Mouse (Mus musculus): ENCODE measurements at regions not wholly inside any gene's neighbourhood (a gene's known extent, or its start where the extent isn't known, plus 50 kb on each side); places are given as distances from the start of the nearest gene placed in this dataset.

DNA sequence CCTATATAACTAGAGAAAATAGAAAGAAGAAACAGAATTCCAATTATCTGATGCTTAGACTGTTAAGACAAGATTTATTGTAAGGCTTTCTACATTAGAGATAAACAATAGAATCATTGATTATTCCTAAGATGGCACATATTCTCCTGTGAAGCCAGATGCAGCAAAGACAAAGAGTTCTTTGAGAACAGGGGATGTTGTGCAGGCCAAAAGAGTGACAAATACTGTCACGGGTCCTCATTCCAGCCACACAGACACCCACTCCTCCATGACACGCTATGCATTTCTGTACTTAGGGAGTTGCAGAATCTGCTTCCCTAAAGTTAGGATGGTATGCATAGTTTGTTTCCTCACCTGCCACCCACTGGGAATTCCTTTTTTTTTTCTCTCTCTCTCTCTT, 245.2 kb downstream of the Sv2b start:
- DNase-seq: no peak

DNA sequence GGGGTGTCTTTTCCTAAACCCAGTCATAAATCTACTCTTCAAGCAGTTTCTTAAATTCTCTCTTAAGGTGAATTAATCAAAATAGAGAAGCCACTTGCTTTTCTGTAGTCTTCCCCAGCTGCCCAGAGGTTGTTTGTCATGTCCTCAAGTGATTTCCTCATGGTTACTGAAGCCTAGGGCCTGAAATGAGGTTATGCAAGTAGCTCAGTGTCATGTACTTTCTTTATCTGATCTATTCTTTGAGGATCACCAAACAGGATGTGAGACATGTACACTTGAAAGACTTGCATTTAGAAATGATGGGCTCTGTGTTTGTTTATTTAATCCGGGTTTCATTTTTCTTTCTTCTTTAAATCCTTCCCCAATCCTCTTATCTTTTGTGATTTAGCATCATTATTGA, 258.8 kb downstream of the Sv2b start:
- DNase-seq: no peak

DNA sequence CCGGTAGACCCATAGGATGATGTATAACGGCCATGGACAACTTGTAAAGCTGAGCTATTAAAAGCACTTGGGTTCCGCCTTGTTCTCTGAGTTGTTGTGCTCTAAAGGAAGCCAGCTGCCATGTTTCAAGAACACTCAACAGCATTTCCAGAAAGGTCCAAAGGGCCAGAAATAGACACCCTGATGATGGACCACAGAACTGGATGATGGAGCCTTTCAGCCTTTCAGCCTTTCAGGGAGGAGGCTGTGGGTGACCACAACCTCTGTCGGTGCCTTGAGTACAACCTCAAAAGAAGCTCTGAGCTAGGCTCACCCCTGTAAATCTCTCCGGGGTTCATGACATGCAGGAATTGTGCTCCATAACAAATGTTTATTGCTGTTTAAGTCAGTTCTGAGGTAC, 259.3 kb downstream of the Sv2b start:
- DNase-seq: no peak

DNA sequence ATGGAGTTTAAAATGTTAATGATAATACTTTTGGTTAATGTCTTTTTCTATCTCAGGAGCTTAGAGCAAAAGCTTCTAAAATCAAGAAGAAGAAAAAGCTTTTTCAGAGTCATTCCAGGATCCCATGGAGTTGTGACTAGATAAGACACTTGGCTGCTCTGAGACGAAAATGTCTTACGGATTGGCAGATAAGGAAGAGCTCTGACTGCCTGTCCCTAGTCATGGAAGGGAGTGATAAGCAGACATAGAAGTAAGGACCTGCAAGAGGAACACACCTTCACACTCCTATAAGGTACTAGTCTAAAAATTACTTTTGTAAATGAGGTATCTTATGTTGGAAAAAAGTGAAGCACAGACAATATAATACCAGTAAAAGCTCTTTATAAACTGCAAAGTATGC, 260.2 kb downstream of the Sv2b start:
- no peak for DNase-seq

DNA sequence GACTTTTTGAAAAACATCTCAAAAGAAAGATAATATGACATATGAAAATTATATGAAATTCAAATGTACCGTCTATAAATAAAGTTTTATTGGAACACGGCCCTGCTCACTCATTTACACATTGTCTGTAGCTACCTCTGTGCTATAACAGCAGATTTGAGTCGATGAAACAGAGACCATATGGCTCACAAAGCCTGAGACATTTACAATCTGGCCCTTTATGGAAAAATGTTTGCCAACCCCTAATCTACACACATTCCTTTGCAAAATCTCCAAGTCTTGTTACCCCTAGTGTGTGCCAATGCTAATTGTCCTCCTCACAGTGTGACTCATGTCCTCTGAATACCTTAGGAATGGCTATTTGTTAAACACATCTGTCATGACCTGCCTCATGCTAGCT, 261.2 kb downstream of the Sv2b start:
- no peak for DNase-seq

DNA sequence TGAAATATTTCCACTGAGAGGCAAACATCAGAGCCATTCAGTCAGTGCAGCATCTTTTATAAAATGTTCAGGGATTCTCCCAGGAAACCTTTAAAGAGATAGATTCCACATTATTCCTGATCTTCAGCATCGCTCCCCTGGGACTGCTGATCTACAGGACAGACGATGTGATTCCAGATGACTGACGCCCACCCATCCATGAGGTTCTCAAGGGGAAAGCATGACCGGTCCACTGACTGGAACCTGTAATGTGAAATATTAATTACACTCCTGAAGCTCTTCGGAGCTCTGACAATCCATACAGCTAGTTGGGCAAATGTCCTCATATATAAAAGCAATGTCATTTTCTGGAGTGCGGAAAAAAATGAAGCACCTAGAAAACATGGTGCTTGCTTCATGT, 268.2 kb downstream of the Sv2b start:
- no peak for DNase-seq

DNA sequence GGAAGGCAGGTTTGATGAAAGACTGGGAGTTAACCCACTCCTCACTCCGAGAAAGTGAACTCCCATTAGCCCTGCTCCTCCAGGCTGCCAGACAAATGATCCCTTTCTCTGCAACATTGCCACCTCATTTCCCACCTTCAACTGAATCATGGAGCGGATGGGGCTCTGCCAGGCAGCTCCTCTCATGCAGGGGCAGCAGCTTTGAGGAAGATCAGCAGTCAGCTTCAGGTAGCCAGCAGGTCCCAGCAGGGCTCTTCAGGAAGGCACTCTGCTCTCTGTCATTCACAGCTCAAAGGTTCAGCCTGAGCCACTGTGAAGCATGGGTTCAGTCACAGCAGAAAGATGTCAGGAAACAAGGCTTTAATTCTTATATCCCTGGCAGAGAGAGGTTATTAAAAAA, 282.9 kb downstream of the Sv2b start:
- no peak for DNase-seq

DNA sequence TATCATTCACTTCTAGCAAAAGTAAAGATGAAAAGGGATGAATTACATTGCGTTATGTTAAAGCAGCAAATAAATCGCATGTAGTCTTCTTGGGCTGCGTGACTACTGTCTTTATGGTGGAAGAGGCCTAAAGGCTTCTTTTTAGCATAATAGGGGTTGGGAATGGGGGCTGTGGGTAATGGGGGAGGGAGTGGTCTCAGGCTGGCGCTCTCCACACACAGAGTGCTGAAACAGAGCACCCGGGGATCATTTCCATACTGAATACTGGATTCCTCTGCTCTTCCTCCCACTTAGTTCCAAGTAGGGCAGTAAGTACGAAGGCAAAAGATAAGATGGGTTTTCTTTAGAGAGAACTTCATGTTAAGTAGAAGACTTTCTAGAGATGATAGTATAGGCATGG, 287.1 kb downstream of the Sv2b start:
- DNase-seq: no peak

DNA sequence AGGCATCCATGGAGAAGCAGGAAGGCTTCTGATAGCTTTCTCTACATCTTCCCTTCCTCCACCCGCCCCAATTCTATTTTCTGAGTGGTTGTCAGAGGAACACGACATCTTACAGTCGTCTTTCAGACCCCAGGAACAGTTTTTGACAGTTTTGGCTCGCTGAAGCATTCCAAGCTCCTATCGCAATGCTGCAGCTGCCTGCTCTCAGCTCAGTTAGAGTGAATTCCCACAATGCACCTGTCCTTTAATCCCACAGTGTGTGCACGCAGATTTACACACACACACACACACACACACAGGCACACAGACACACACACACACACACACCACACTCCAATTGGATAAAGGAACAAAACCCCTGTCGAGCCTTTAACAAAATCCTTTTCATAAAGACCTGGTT, 290.4 kb downstream of the Sv2b start:
- no peak for DNase-seq

DNA sequence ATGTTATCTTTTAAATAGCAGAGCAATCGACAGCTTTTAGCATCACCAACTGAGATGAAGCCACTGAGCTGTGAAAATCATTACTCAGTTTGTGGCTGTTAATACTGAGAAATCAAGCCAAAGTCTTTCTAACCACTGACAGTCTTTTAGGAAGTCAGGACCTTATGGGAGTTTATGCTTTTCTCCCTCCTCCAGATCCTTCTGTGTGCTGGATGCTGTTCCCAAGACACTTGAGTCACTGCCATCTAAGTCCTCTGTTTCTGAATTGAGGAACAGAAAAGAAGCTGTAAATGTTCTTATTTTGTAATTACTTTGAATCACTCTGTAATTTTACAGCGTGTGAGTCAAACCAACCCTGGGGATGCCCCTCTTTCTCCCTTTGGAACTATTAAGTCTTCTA, 300.6 kb downstream of the Sv2b start:
- no peak for DNase-seq

DNA sequence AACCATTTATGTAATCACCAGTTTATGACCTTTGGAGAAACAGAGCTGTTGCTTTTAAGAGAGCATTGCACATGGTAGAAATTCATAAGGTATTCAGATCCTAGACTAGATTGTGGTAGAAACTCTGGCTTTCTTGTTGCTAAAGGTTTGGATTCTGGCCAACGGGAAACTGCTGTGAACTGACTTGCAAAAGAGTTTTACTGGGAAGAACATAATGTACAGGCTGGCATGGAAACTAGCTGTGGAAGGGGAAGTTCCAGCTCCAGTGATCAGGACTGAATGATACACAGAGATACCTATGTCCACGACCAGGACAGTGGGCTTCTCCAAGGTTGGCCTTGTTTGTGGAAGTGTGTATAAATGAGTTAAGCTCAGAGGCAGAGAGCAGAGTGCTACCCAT, 318.9 kb downstream of the Sv2b start:
- DNase-seq: no peak

DNA sequence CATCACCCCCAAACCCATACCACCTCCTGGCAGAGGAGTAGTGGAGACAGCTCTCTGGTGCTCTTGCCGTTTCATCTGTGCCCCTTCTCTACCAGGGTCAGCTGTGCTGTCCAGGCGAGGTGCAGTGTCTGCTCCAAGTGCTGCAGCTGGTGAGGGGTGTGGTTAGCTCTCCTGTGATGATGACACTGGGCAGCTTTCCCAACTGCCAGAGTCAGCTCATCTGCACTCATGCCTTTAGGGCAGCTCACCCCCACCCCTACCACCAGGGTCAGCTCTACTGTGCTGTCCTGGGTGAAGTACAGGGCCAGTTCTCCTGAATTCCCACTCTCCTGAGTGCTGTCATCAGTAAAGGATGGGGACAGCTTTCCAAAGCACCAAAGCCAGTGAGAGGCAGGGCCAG, 329.6 kb downstream of the Sv2b start:
- DNase-seq: no peak

DNA sequence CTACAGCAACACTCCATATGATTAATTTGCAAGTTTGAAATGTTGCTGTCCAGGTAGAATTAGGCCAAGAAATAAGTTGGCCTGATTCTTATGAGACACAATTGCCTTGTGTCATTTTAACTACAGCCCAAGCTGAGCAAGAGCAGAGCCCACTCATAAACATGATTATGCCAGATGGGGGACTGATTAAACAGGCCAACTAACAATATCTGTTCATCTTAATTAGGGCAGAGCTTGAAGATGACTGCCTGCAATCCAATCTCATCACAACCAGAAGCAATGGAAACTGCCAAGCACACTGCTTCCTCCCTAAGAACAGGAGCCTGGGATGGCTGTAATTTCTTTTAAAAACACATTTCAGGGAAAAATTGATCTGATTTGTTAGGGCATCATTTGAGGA, 333.1 kb downstream of the Sv2b start:
- no peak for DNase-seq

DNA sequence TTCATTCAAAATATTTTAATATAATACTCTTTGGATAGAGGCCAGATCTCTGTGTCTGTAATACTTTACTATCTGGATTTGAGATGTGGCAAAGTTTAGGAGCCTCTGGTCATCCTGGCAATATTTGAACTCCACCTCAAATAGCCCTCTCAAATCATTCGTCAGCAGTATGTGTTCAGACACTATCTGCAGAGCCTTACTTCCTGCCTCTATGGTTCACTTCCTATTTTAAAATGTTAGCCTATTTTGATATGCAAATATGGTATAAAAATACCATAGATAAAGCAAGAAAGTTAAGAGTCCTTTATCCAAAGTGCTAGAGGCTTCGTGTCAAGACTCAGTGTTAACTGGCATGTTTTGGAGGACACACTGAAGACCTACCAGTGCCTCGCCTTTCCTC, 334.6 kb downstream of the Sv2b start:
- DNase-seq: no peak

DNA sequence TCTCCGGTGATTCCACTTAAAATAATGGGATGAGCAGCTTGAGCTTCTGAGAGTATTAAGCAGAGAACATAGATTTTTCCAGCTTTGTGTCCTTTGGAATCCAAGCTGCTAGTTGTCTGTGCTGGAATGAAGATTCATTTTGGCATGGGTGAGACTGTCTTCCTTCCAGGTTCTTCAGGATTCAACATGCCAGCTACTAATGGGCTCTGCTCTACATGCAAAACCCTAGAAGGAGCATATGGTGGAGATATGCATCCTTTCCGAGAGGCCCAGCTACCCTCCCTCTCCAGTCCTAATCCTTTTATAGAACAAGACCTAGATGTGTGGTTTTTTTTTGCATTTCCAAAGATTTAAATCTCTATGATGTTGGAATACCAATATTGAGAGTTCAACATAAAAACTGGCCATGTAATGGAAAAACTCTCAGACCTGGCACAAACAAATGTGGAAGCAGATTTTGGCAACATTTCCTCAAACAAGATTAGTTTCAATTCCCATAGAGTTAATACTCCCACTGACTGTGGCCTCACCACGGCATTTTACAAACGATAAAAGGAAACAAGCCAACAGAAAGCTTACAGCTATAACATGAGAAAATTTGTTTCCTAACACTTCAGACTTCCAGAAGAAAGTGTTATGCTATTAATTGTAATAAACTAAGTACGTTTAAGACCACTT, 364.5 kb downstream of the Sv2b start:
- DNase-seq: peak; percentile 3

DNA sequence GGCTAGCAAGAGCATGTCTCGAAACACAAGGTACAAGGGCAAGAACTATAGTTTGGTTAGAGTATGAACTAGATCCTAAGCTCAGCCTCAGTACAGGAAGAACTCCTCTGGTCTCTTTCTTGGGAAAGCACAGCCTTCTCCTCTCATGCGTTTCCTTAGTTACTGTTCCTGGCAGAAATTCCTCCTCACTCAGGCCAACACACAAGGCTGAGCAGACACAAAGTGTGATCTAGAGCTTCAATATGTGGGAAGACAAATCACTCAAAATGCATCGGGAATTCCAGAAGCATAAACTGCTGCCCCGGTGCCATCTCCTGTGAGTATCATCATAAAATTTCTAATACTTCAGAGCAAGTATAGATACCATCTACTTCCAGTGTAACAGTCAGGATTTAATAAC, 366.1 kb downstream of the Sv2b start:
- no peak for DNase-seq

DNA sequence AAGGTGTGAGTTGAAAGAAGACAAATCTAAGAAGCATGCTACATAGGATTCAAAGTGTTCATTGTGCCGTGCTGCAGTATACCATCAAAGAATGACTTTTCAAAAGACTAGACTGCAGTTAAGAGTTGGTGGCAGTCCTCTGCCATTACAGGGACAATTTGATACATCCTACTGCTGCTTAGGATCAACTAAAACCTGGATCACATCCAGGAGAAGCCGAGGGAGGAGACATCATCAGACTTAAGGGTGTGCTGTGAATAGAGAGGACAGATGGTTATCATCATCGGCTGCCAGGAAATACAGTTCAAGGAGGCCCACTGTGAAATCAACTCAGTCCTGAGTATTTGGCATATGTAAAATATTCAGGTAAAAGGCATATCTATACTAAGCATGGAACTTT, 366.9 kb downstream of the Sv2b start:
- peak; percentile 3 for DNase-seq

DNA sequence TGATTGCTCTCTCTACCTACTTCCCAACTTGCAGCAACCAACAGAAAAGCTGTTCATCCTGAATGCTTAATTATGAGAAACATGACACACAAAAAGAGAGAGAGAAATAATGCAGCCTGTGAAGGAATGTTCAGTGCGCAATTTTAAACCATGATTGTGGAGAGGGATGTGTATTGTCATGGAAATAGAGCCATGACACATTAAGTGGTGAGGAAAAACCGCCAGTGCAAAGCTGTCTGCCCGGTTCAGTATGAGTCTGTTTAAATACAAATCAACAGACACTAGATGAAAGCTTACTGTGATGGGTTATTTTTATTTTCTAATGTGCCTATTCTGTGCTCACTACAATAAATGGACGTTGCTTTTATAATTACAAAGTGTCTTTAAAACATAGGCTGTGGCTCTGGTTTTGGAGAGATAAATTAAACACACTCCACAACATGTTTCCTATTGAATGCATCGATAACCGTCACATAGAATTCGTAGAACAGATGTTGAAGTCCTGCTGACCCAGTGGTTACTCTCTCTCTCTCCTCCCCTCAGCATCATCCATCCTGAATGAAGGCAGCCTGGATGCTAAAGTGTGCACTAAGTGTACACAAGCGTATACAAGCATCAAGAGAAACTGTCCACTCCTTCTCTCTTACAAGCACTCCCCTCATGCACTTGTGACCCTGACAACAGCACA, 374.7 kb upstream of the Slco3a1 start:
- no peak for DNase-seq

DNA sequence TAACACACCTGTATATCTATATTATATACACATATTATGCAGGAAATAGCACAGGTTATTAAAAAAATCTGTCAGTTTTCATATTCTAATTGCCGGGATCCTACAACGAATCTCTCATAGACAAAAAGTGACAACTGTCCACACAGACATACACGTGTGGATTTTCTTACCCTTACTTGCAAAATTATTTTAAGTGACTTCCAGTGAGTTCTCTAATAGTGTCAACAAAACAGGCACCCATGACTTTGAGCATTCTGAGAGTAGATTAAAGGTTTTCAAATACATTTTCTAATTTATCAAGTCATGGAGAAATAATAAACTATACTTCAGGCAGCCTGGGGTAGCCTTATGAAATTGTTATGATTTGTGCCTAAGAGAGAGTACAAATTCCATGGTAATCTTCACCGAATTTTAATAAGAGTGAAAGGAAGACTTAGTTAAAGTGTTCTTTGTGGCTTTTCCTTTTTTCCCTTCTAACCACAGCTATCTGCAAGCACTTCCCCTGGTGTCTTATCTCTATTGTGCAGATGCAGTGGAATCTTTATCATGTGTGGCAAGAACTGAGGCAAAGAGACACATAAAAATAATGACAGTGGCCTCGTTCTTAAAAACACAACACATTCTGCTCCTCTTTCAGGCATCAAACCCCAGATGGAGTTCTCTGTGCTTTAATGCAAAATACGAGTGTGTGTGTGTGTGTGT, 373.8 kb upstream of the Slco3a1 start:
- no peak for DNase-seq

DNA sequence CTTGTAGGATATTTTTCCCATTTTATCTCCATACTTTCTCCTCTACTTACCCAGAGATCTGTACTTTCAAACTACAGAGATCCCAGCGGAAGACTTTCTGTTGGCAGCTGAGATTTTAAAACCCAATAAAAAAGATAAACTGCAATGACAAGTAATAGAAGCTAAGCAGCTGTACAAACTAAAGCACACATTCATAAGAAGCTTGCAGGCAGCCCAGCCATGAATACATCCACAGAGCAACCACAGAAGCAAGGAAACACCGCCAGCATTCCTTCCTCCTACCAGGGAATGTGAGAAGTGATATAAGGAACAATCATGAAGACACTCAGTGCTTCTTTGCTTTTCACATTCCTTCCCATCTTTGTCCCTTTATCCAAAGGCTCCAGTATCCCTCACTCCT, 372.1 kb upstream of the Slco3a1 start:
- no peak for DNase-seq

DNA sequence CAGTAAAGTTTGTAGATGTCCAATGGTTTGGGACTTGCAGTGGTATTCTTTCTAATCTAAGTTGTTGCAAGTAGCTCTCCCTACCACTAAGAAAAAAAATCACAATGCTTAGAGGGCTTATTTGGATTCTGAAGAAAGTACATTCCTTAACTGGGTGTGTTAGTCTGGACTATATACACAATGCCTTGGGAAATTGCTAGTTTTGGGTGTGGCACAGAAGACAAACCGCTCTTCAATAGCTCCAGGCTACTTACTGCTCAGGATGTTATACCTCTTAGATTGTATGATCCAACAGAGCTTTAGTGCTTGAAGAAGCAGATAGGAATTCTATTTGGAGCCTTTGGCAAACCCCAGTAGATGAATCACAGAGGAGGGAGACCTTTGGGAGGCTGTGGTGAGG, 369.6 kb upstream of the Slco3a1 start:
- no peak for DNase-seq

DNA sequence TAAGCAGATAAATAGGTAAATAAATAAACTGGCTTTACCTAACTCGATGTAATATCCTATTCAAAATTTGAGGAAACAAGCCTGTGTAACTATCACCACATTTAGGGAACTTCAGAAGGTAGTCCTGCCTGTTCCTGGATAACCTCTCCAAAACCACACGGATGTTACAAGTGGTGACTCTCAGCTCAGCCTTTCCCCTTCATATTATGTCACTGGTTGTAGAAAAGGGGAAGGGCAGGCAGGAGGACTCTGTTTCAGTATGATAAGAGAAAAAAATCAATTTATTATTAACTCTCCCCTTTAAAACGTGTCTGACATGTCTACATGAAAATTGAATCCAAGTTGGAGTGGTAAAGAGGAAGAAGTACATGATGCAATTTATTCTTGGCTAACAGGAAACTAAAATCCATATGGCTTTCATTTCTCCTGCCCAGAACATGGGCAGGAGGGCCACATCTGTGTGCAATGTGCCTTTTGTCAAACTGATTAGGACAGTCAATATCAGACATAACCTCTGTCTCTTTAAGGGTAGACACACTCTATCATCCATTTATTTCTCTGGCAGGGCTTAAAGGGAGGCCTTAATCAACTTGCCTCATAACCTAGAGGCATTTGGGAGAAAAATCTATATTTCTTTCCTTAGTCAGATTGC, 353.9 kb upstream of the Slco3a1 start:
- DNase-seq: no peak

DNA sequence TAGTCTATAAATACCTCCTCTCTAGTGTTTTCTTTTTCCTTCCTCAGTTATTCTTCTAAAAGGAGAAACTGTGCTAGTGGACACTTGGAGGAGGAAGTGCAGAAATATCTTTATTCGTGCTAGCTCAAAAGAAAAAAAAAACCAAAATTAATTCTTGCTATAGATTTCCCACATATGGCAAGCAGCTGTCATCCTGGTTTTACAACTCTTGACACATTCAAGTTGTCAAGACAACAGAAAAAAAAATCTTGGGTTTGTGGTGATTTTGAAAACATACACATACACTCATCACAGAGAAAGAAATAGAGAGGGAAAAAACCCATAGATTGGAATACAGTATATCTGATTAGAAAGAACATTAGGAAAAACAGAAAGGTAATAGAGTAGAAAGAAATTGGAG, 352.8 kb upstream of the Slco3a1 start:
- DNase-seq: no peak

DNA sequence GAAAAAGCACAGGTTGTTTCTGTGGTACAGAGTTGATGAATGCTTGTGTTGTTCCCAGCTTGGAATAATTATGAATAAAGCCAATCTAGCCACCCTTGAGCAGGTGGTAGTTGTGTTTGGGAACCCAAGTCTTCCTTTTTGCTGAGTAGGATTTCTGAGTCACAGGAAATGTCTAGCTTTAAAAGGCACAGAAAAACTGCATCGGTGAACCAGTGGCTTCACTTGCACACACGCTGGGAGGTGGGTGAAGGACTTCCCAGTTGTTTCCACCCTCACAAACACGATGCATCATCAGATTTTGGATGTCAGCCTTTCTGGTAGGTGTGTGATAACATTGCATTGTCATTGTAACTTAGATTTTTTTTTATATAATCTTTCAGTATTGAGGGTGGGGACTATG, 322.9 kb upstream of the Slco3a1 start:
- no peak for DNase-seq
